Mouse (Mus musculus): Measurements from ENCODE around the gene Plcb4. TPM values are rescaled to one million over a fixed set of nuclear protein-coding genes. Genes with fewer than 3 reads are reported as not detected.

Plcb4 gene
- polyA plus RNA-seq, 1 experiment from 2014 or later = 24.1 TPM

DNA sequence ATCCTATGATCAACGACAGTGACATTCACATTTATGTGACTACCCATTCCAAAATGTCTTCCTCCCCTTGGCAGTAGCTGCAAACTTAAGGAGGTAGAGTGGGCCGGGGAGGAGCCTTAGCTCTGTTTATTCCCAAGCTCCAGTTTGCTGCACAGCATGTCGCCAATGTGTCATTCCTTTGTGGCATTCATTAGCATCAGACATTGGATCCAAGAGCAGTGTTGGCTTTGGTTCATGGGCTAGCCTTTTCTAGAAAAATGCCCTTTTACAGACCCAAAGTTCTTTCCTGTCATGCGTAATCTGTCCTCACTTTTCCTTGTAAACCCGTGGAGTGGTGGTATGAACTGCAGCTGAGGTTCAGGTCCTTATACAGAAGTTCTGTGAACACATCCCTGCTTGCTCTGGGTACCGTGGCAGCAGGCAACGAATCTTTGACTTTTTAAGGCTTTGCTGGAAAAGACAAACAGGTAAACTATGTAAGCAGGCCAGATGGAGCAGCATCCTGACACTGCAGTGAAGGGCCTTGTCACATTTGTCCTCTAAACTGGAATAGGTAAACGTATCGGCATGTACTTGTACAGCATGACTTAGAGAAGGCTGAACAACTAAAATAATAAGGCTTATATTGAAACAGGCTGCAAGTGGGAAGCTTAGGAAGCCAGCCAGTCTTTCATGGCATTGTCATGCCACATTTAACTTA lies 270.4 kb downstream of the Plcb4 start:
- Histone ChIP-seq H3K4me2 (ENCODE audit: low read depth, low read length, severe bottlenecking) (no peak overlapping the region), H3K9ac (ENCODE audit: low read length) (no peak overlapping the region), H3K27ac (ENCODE audit: low read depth, low read length) (no peak overlapping the region), H3K4me1 (replicated peaks; ENCODE audit: control insufficient read depth, insufficient read depth, low read length) (no peaks in the 10 kb centered on the region; the same call in 1 of the 2 replicates), H3K4me3 (ENCODE audit: low read depth, low read length) (no peak overlapping the region), H3K9me3 (ENCODE audit: control insufficient read depth, low read length) (no peaks in the 10 kb centered on the region), H3K36me3 (ENCODE audit: control insufficient read depth, insufficient read depth, low read length) (no peaks in the 10 kb centered on the region), H3K27me3 (ENCODE audit: control insufficient read depth, insufficient read depth, low read length) (no peaks in the 10 kb centered on the region)
- DNase-seq (ENCODE audit: low spot score) = no peak
- no peak for ATAC-seq (replicated peaks; ENCODE audit: low FRiP score)
- WGBS = 79% methylated on average over 9 of the region's 9 CpGs

- no peak for ATAC-seq (replicated peaks; ENCODE audit: low FRiP score)
- Histone ChIP-seq H3K27me3 (ENCODE audit: control insufficient read depth, insufficient read depth, low read length) (no peaks in the 10 kb centered on the region), H3K36me3 (ENCODE audit: control insufficient read depth, insufficient read depth, low read length) (no peaks in the 10 kb centered on the region), H3K4me3 (ENCODE audit: low read depth, low read length) (no peak overlapping the region), H3K4me2 (ENCODE audit: low read depth, low read length, severe bottlenecking) (no peak overlapping the region), H3K9me3 (ENCODE audit: control insufficient read depth, low read length) (no peaks in the 10 kb centered on the region), H3K4me1 (replicated peaks; ENCODE audit: control insufficient read depth, insufficient read depth, low read length) (no peaks in the 10 kb centered on the region; the same call in 1 of the 2 replicates), H3K27ac (ENCODE audit: low read depth, low read length) (no peak overlapping the region), H3K9ac (ENCODE audit: low read length) (no peak overlapping the region)
- peak; percentile 28 for DNase-seq (ENCODE audit: low spot score)
- 88% methylated on average over 4 of the region's 4 CpGs for WGBS
Measured at GRCm38 (mm10) chr2:135930696-135931095, 271.9 kb downstream of the Plcb4 start.

- Histone ChIP-seq H3K9me3 (ENCODE audit: control insufficient read depth, low read length) (no peaks in the 10 kb centered on the region), H3K4me3 (ENCODE audit: low read depth, low read length) (no peak overlapping the region), H3K9ac (ENCODE audit: low read length) (no peak overlapping the region), H3K27me3 (ENCODE audit: control insufficient read depth, insufficient read depth, low read length) (no peaks in the 10 kb centered on the region), H3K27ac (ENCODE audit: low read depth, low read length) (no peak overlapping the region), H3K4me1 (replicated peaks; ENCODE audit: control insufficient read depth, insufficient read depth, low read length) (no peaks in the 10 kb centered on the region), H3K36me3 (ENCODE audit: control insufficient read depth, insufficient read depth, low read length) (no peaks in the 10 kb centered on the region), H3K4me2 (ENCODE audit: low read depth, low read length, severe bottlenecking) (no peak overlapping the region)
- ATAC-seq (replicated peaks; ENCODE audit: low FRiP score) (no peak), DNase-seq (ENCODE audit: low spot score) (peak; percentile 2)
- WGBS = 92% methylated on average over 4 of the region's 4 CpGs
Measured at GRCm38 (mm10) chr2:135932569-135932968, 273.8 kb downstream of the Plcb4 start.

DNA sequence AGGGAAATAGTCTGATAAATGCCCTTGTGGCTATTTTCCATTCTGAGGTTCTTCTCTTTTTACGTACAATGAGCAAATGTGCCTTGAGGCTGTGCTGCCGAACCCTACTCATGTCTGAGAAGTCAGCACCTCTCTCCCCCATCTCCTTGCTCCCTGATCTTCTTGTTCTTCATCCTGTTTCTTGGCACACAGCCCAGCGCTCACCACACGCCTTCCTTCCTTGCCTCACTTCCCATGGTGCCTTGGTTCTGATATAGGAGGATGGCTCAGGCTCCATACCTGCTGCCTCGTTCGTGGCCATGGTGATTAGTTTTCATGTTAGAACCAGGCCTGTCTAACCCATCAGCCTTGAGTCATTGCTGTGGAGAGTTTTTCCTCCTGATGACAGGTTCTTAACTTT lies 277.6 kb downstream of the Plcb4 start:
- 87% methylated on average over 6 of the region's 6 CpGs for WGBS

DNA sequence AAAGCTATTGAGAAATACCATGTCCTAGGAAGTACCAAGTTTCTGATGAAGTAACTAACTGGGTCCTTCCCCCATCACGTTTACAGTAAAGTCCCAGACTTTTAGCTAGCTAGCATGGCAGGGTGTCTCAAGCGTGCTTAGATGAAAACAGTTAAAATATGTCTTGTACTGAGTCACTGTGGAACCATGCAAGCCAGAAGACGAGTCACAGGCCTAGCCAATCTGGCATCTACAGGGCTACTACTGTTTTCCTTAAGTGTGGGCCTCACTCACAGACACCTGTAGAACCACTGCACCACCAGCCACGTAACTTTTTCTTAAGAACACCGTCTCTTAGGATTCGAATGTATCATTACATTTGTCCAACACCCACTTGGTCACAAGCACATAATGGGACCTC lies 278.8 kb downstream of the Plcb4 start:
- H3K27me3 ChIP-seq (ENCODE audit: control insufficient read depth, insufficient read depth, low read length) = no peaks in the 10 kb centered on the region

More for the DNA sequence above, 277.6 kb downstream of the Plcb4 start:
- H3K27me3 ChIP-seq (ENCODE audit: control insufficient read depth, insufficient read depth, low read length) = no peaks in the 10 kb centered on the region
- no peaks in the 10 kb centered on the region for H3K9me3 ChIP-seq (ENCODE audit: control insufficient read depth, low read length)
- H3K36me3 ChIP-seq (ENCODE audit: control insufficient read depth, insufficient read depth, low read length) = no peaks in the 10 kb centered on the region
- H3K4me3 ChIP-seq (ENCODE audit: low read depth, low read length) = no peak overlapping the region
- no peak overlapping the region for H3K27ac ChIP-seq (ENCODE audit: low read depth, low read length)
- DNase-seq (ENCODE audit: low spot score) (no peak), ATAC-seq (replicated peaks; ENCODE audit: low FRiP score) (no peak)
- H3K9ac ChIP-seq (ENCODE audit: low read length) = no peak overlapping the region
- H3K4me1 ChIP-seq (replicated peaks; ENCODE audit: control insufficient read depth, insufficient read depth, low read length) = no peaks in the 10 kb centered on the region
- no peak overlapping the region for H3K4me2 ChIP-seq (ENCODE audit: low read depth, low read length, severe bottlenecking)

GRCm38 (mm10) chr2:135939933-135940332 lies 281.1 kb downstream of the Plcb4 start:
- H3K27ac ChIP-seq (ENCODE audit: low read depth, low read length) = no peak overlapping the region
- H3K9ac ChIP-seq (ENCODE audit: low read length) = no peak overlapping the region
- no peaks in the 10 kb centered on the region for H3K4me1 ChIP-seq (replicated peaks; ENCODE audit: control insufficient read depth, insufficient read depth, low read length)
- ATAC-seq (replicated peaks; ENCODE audit: low FRiP score) (no peak), DNase-seq (ENCODE audit: low spot score) (no peak)
- H3K27me3 ChIP-seq (ENCODE audit: control insufficient read depth, insufficient read depth, low read length) = no peaks in the 10 kb centered on the region
- WGBS = 78% methylated on average over 9 of the region's 9 CpGs
- H3K9me3 ChIP-seq (ENCODE audit: control insufficient read depth, low read length) = no peaks in the 10 kb centered on the region
- H3K4me3 ChIP-seq (ENCODE audit: low read depth, low read length) = no peak overlapping the region
- no peak overlapping the region for H3K4me2 ChIP-seq (ENCODE audit: low read depth, low read length, severe bottlenecking)
- no peaks in the 10 kb centered on the region for H3K36me3 ChIP-seq (ENCODE audit: control insufficient read depth, insufficient read depth, low read length)

More for the DNA sequence above, 278.8 kb downstream of the Plcb4 start:
- Histone ChIP-seq H3K4me1 (replicated peaks; ENCODE audit: control insufficient read depth, insufficient read depth, low read length) (no peaks in the 10 kb centered on the region), H3K4me2 (ENCODE audit: low read depth, low read length, severe bottlenecking) (no peak overlapping the region), H3K9ac (ENCODE audit: low read length) (no peak overlapping the region), H3K27ac (ENCODE audit: low read depth, low read length) (no peak overlapping the region), H3K4me3 (ENCODE audit: low read depth, low read length) (no peak overlapping the region), H3K36me3 (ENCODE audit: control insufficient read depth, insufficient read depth, low read length) (no peaks in the 10 kb centered on the region), H3K9me3 (ENCODE audit: control insufficient read depth, low read length) (no peaks in the 10 kb centered on the region)
- ATAC-seq (replicated peaks; ENCODE audit: low FRiP score) (no peak), DNase-seq (ENCODE audit: low spot score) (no peak)
- 87% methylated on average over 6 of the region's 6 CpGs for WGBS

- Histone ChIP-seq H3K4me2 (ENCODE audit: low read depth, low read length, severe bottlenecking) (no peak overlapping the region), H3K27ac (ENCODE audit: low read depth, low read length) (no peak overlapping the region), H3K27me3 (ENCODE audit: control insufficient read depth, insufficient read depth, low read length) (no peaks in the 10 kb centered on the region), H3K4me1 (replicated peaks; ENCODE audit: control insufficient read depth, insufficient read depth, low read length) (no peaks in the 10 kb centered on the region), H3K9me3 (ENCODE audit: control insufficient read depth, low read length) (no peaks in the 10 kb centered on the region; the same call in 1 of the 2 replicates), H3K36me3 (ENCODE audit: control insufficient read depth, insufficient read depth, low read length) (peaks cover 4% of the 10 kb centered on the region), H3K9ac (ENCODE audit: low read length) (no peak overlapping the region), H3K4me3 (ENCODE audit: low read depth, low read length) (no peak overlapping the region)
- DNase-seq (ENCODE audit: low spot score) = no peak
- no peak for ATAC-seq (replicated peaks; ENCODE audit: low FRiP score)
- WGBS = 65% methylated on average over 1 of the region's 1 CpGs
Measured at GRCm38 (mm10) chr2:135947839-135948238, 289.0 kb downstream of the Plcb4 start.

DNA sequence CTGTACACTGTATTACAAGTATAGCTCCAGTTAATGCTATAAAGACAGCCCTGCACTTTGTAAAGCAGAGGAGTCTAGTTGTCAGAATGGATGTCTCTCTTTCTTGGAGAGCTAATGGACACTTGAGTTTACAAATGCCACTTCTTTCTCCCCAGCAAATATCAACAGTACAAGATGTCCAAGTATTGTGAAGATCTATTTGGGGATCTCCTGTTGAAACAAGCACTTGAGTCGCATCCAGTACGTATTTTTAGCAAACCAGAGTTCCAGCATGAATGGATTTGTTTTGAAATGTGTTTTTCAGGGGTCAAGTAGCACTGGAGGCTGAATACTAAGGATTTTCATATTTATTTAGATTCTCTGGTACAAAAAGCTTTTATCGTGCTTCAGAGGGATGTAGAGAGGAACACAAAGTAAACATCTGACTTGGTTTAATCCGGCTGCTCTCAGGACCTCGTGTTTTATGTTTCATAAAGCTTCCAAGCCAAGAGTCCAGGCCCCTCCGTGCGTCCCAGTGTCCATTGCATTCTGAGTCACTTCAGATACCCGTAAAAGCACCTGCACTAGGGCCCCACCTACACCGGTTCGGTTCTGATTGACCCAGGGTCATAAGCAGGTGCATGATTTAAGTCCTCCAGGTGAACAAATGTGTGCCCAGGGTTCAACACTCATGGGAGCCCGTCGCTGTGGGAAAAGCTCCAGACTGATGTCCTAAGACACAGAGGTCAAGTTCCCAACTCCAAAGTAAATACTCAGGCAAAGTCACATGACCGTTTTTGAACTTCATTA lies 296.1 kb downstream of the Plcb4 start:
- H3K36me3 ChIP-seq (ENCODE audit: control insufficient read depth, insufficient read depth, low read length) = no peaks in the 10 kb centered on the region
- no peaks in the 10 kb centered on the region for H3K4me1 ChIP-seq (replicated peaks; ENCODE audit: control insufficient read depth, insufficient read depth, low read length)
- H3K4me2 ChIP-seq (ENCODE audit: low read depth, low read length, severe bottlenecking) = no peak overlapping the region
- no peak for DNase-seq (ENCODE audit: low spot score)
- no peak overlapping the region for H3K9ac ChIP-seq (ENCODE audit: low read length)
- no peaks in the 10 kb centered on the region for H3K9me3 ChIP-seq (ENCODE audit: control insufficient read depth, low read length)
- H3K27ac ChIP-seq (ENCODE audit: low read depth, low read length) = no peak overlapping the region
- no peak overlapping the region for H3K4me3 ChIP-seq (ENCODE audit: low read depth, low read length)
- 86% methylated on average over 13 of the region's 13 CpGs for WGBS
- no peak for ATAC-seq (replicated peaks; ENCODE audit: low FRiP score)
- H3K27me3 ChIP-seq (ENCODE audit: control insufficient read depth, insufficient read depth, low read length) = peaks cover 3% of the 10 kb centered on the region; the same call in 1 of the 2 replicates

All from forebrain, embryonic 11.5 days (tissue).